ENCODE assay signal across 18 mouse cellular contexts in the genomic region with DNA sequence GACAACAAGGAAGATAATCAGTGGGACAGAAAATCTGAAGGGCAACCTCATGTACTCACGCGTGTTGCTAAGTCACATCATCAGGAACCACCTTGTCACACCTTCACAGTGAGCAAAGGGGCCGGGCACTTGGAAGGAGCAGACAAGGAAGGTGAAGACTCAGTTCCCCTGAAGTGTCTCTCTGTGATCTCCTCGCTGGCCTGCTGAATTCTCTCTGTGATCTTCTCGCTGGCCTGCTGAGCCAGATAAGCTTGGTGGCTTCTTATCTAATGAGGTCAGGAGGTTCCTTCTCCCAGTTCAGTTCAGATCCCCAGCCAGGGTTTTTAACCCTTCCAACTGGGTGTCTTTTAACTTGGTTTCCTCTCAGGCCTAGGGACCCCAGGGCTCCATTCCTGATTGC. TPM values are rescaled to one million over a fixed set of nuclear protein-coding genes. Genes with fewer than 3 reads are reported as not detected.
A peak's percentile ranks its signal among the peaks of the same experiment; 100 is the strongest.
DNase-seq lines count a peak whose midpoint lies in the region; ATAC-seq and TF ChIP-seq lines count a peak whose summit lies in the region.
"Had no signal": no experiment of that assay in that cellular context is flagged by ENCODE, and none has a peak within 500 bp of the region (broad histone marks: within the 10 kb centered on the region; RNA-seq: fewer than 3 reads in every experiment).

No protein-coding gene starts in this region.

- no peak for ATAC-seq in midbrain, embryonic 11.5 days (ENCODE audit: low FRiP score)
- ATAC-seq in midbrain, embryonic 14.5 days (ENCODE audit: low FRiP score, low TSS enrichment): no peak
- peak; percentile 93 for ATAC-seq in liver, embryonic 14.5 days (ENCODE audit: insufficient read depth)
- ATAC-seq: forebrain, postnatal 0 days; midbrain, embryonic 15.5 days had no signal

- H3K4me2 ChIP-seq in midbrain, embryonic 11.5 days: no peak overlapping the region
- no peak overlapping the region for H3K4me2 ChIP-seq in midbrain, embryonic 14.5 days (ENCODE audit: low read length)
- peak overlapping the region; percentile 59 for H3K4me2 ChIP-seq in liver, embryonic 14.5 days (ENCODE audit: low read depth)
- H3K4me2 ChIP-seq: lung, embryonic 15.5 days; midbrain, embryonic 15.5 days had no signal

- H3K36me3 ChIP-seq in midbrain, embryonic 11.5 days (ENCODE audit: control insufficient read depth, insufficient read depth, low read length): no peaks in the 10 kb centered on the region
- H3K36me3 ChIP-seq in midbrain, embryonic 14.5 days (ENCODE audit: control insufficient read depth, insufficient read depth, low read length): no peaks in the 10 kb centered on the region
- no peaks in the 10 kb centered on the region for H3K36me3 ChIP-seq in embryonic facial prominence, embryonic 10.5 days (replicated peaks)
- no peaks in the 10 kb centered on the region for H3K36me3 ChIP-seq in liver, embryonic 14.5 days (replicated peaks; ENCODE audit: control insufficient read depth, insufficient read depth, low read depth)
- H3K36me3 ChIP-seq: lung, embryonic 15.5 days; midbrain, embryonic 15.5 days had no signal

- WGBS in midbrain, embryonic 11.5 days: 79% methylated on average over 5 of the region's 5 CpGs
- WGBS in midbrain, embryonic 14.5 days: 83% methylated on average over 5 of the region's 5 CpGs
- 85% methylated on average over 5 of the region's 5 CpGs for WGBS in embryonic facial prominence, embryonic 10.5 days
- 12% methylated on average over 5 of the region's 5 CpGs for WGBS in liver, embryonic 14.5 days (ENCODE audit: insufficient replicate concordance)

- DNase-seq in midbrain, embryonic 11.5 days (ENCODE audit: low spot score, missing footprints): peak; percentile 84
- no peak for DNase-seq in midbrain, embryonic 14.5 days
- DNase-seq in embryonic facial prominence, embryonic 10.5 days (ENCODE audit: low spot score): no peak
- DNase-seq in liver, embryonic 14.5 days (ENCODE audit: low read depth in 3 of 3, low spot score in 3 of 3): peak; percentile 93 to 96 (median 95)
- DNase-seq in spleen, postnatal 4 days (ENCODE audit: low spot score in 2 of 2): peak; percentile 78 to 80
- DNase-seq in lung, postnatal 14 days: no peak
- no peak for DNase-seq in thymus, postnatal 10 days (ENCODE audit: low spot score in 2 of 2)
- no peak for DNase-seq in adipocyte (ENCODE audit: low spot score)
- DNase-seq: cerebellum, postnatal 36 days; forebrain, postnatal 0 days; heart, adult 18-20 months; kidney, adult 8-10 months; left cerebral cortex, postnatal 4 days; thymus, postnatal 36 days had no signal

- TF ChIP-seq EP300 in liver, embryonic 14.5 days (IDR thresholded peaks at IDR 0.05; ENCODE audit: low read depth): peak; percentile 99

- H3K9me3 ChIP-seq in midbrain, embryonic 11.5 days (ENCODE audit: control insufficient read depth, low read length): no peaks in the 10 kb centered on the region
- H3K9me3 ChIP-seq in midbrain, embryonic 14.5 days (ENCODE audit: control insufficient read depth, low read length): no peaks in the 10 kb centered on the region
- H3K9me3 ChIP-seq in embryonic facial prominence, embryonic 10.5 days: no peaks in the 10 kb centered on the region
- no peaks in the 10 kb centered on the region for H3K9me3 ChIP-seq in liver, embryonic 14.5 days (ENCODE audit: control insufficient read depth, low read length)
- H3K9me3 ChIP-seq: lung, embryonic 15.5 days; midbrain, embryonic 15.5 days had no signal

- no peak overlapping the region for H3K9ac ChIP-seq in midbrain, embryonic 11.5 days (ENCODE audit: low read length)
- no peak overlapping the region for H3K9ac ChIP-seq in midbrain, embryonic 14.5 days (replicated peaks; ENCODE audit: low read length)
- peak overlapping the region; percentile 51 for H3K9ac ChIP-seq in liver, embryonic 14.5 days (replicated peaks)
- H3K9ac ChIP-seq: forebrain, postnatal 0 days; lung, embryonic 15.5 days; midbrain, embryonic 15.5 days had no signal

- no peaks in the 10 kb centered on the region for H3K27me3 ChIP-seq in midbrain, embryonic 11.5 days (ENCODE audit: control insufficient read depth, insufficient read depth, low read length)
- no peaks in the 10 kb centered on the region for H3K27me3 ChIP-seq in midbrain, embryonic 14.5 days (ENCODE audit: control insufficient read depth, insufficient read depth, low read length)
- H3K27me3 ChIP-seq in embryonic facial prominence, embryonic 10.5 days (replicated peaks; ENCODE audit: low read depth, poor library complexity, severe bottlenecking): no peaks in the 10 kb centered on the region
- H3K27me3 ChIP-seq in liver, embryonic 14.5 days (ENCODE audit: control insufficient read depth, insufficient read depth, low read length): no peaks in the 10 kb centered on the region
- H3K27me3 ChIP-seq: lung, embryonic 15.5 days; midbrain, embryonic 15.5 days had no signal

- no peak overlapping the region for H3K4me3 ChIP-seq in midbrain, embryonic 11.5 days (ENCODE audit: low read depth, low read length)
- H3K4me3 ChIP-seq in midbrain, embryonic 14.5 days (replicated peaks; ENCODE audit: low read depth, low read length): no peak overlapping the region
- H3K4me3 ChIP-seq in embryonic facial prominence, embryonic 10.5 days: no peak overlapping the region
- peak overlapping the region; percentile 37 to 56 for H3K4me3 ChIP-seq in liver, embryonic 14.5 days (ENCODE audit: insufficient read depth in 1 of 2, low read depth in 2 of 2, low read length in 2 of 2)
- H3K4me3 ChIP-seq: lung, embryonic 15.5 days; midbrain, embryonic 15.5 days had no signal

- H3K4me1 ChIP-seq in midbrain, embryonic 11.5 days (ENCODE audit: control insufficient read depth, insufficient read depth, low read length): no peaks in the 10 kb centered on the region
- H3K4me1 ChIP-seq in midbrain, embryonic 14.5 days (ENCODE audit: control insufficient read depth, insufficient read depth, low read length): no peaks in the 10 kb centered on the region
- H3K4me1 ChIP-seq in embryonic facial prominence, embryonic 10.5 days: peaks cover 4% of the 10 kb centered on the region; the same call in 1 of the 2 replicates
- peaks cover 59 to 70% of the 10 kb centered on the region in 2 experiments for H3K4me1 ChIP-seq in liver, embryonic 14.5 days (replicated peaks; ENCODE audit: control insufficient read depth in 2 of 2, insufficient read depth in 2 of 2, low read length in 1 of 2)
- H3K4me1 ChIP-seq: lung, embryonic 15.5 days; midbrain, embryonic 15.5 days had no signal

- TF ChIP-seq CTCF in liver, embryonic 14.5 days (IDR thresholded peaks at IDR 0.05; ENCODE audit: low read depth): no peak

- H3K27ac ChIP-seq in midbrain, embryonic 11.5 days (ENCODE audit: low read depth, low read length): no peak overlapping the region
- no peak overlapping the region for H3K27ac ChIP-seq in midbrain, embryonic 14.5 days (replicated peaks; ENCODE audit: low read depth, low read length)
- H3K27ac ChIP-seq in embryonic facial prominence, embryonic 10.5 days (replicated peaks): peak overlapping the region; percentile 40; the same call in 1 of the 2 replicates
- peak overlapping the region; percentile 93 for H3K27ac ChIP-seq in liver, embryonic 14.5 days
- H3K27ac ChIP-seq: lung, embryonic 15.5 days; midbrain, embryonic 15.5 days had no signal

RNA-seq across cellular contexts. Expression of gene Treml4, which starts 8.1 kb away (rescaled TPM):
- polyA plus RNA-seq in midbrain, embryonic 11.5 days (2014; fragmentation: Nextera tagmentation; extraction: Ambion mirVana): 0.18 and 0.33 TPM in 2 replicates
- not detected in 2 replicates for polyA plus RNA-seq in midbrain, embryonic 14.5 days (2014; fragmentation: Nextera tagmentation; extraction: Ambion mirVana)
- polyA plus RNA-seq in embryonic facial prominence, embryonic 10.5 days (2016; fragmentation: Nextera tagmentation; extraction: Ambion mirVana): 0.11 and 0.16 TPM in 2 replicates
- polyA plus RNA-seq in liver, embryonic 14.5 days (2012; rRNA removed): 4.3 and 4.6 TPM in 2 replicates
- polyA plus RNA-seq in liver, embryonic 14.5 days (2014; fragmentation: Nextera tagmentation; extraction: Ambion mirVana): 3.3 and 5.7 TPM in 2 replicates
- polyA plus RNA-seq: forebrain, postnatal 0 days; midbrain, embryonic 15.5 days had no signal

RNA-seq across cellular contexts. Expression of gene Trem3, which starts 24.6 kb away (rescaled TPM):
- polyA plus RNA-seq in midbrain, embryonic 11.5 days (2014; fragmentation: Nextera tagmentation; extraction: Ambion mirVana): not detected in 2 replicates
- polyA plus RNA-seq in midbrain, embryonic 14.5 days (2014; fragmentation: Nextera tagmentation; extraction: Ambion mirVana): not detected in 2 replicates
- not detected in 2 replicates for polyA plus RNA-seq in embryonic facial prominence, embryonic 10.5 days (2016; fragmentation: Nextera tagmentation; extraction: Ambion mirVana)
- 1.2 and 1.6 TPM in 2 replicates for polyA plus RNA-seq in liver, embryonic 14.5 days (2012; rRNA removed)
- 2.8 and 4.1 TPM in 2 replicates for polyA plus RNA-seq in liver, embryonic 14.5 days (2014; fragmentation: Nextera tagmentation; extraction: Ambion mirVana)
- polyA plus RNA-seq: forebrain, postnatal 0 days; hindbrain, embryonic 11.5 days; midbrain, embryonic 15.5 days; neural tube, embryonic 11.5 days had no signal

RNA-seq across cellular contexts. Expression of gene Treml2, which starts 27.1 kb away (rescaled TPM):
- polyA plus RNA-seq in midbrain, embryonic 11.5 days (2014; fragmentation: Nextera tagmentation; extraction: Ambion mirVana): 0.23 and 0.37 TPM in 2 replicates
- polyA plus RNA-seq in midbrain, embryonic 14.5 days (2014; fragmentation: Nextera tagmentation; extraction: Ambion mirVana): 0.12 TPM in 1 of 2 replicates, not detected in the other
- polyA plus RNA-seq in embryonic facial prominence, embryonic 10.5 days (2016; fragmentation: Nextera tagmentation; extraction: Ambion mirVana): 0.28 and 0.40 TPM in 2 replicates
- 10.6 and 10.7 TPM in 2 replicates for polyA plus RNA-seq in liver, embryonic 14.5 days (2012; rRNA removed)
- 2.1 and 2.7 TPM in 2 replicates for polyA plus RNA-seq in liver, embryonic 14.5 days (2014; fragmentation: Nextera tagmentation; extraction: Ambion mirVana)
- polyA plus RNA-seq: midbrain, embryonic 15.5 days had no signal

RNA-seq across cellular contexts. Expression of gene Trem1, which starts 39.6 kb away (rescaled TPM):
- 0.12 TPM in 1 of 2 replicates, not detected in the other for polyA plus RNA-seq in midbrain, embryonic 11.5 days (2014; fragmentation: Nextera tagmentation; extraction: Ambion mirVana)
- not detected in 2 replicates for polyA plus RNA-seq in midbrain, embryonic 14.5 days (2014; fragmentation: Nextera tagmentation; extraction: Ambion mirVana)
- polyA plus RNA-seq in embryonic facial prominence, embryonic 10.5 days (2016; fragmentation: Nextera tagmentation; extraction: Ambion mirVana): not detected in 2 replicates
- 0.32 TPM in 2 replicates for polyA plus RNA-seq in liver, embryonic 14.5 days (2012; rRNA removed)
- 0.58 and 0.84 TPM in 2 replicates for polyA plus RNA-seq in liver, embryonic 14.5 days (2014; fragmentation: Nextera tagmentation; extraction: Ambion mirVana)
- polyA plus RNA-seq: hindbrain, embryonic 11.5 days; midbrain, embryonic 15.5 days had no signal

RNA-seq across cellular contexts. Expression of gene B430306N03Rik, which starts 43.8 kb away (rescaled TPM):
- 0.03 TPM in 1 of 2 replicates, not detected in the other for polyA plus RNA-seq in midbrain, embryonic 11.5 days (2014; fragmentation: Nextera tagmentation; extraction: Ambion mirVana)
- 0.55 TPM in 1 of 2 replicates, not detected in the other for polyA plus RNA-seq in midbrain, embryonic 14.5 days (2014; fragmentation: Nextera tagmentation; extraction: Ambion mirVana)
- polyA plus RNA-seq in embryonic facial prominence, embryonic 10.5 days (2016; fragmentation: Nextera tagmentation; extraction: Ambion mirVana): not detected in 2 replicates
- polyA plus RNA-seq in liver, embryonic 14.5 days (2012; rRNA removed): 1.8 and 2.4 TPM in 2 replicates
- 1.9 and 2.6 TPM in 2 replicates for polyA plus RNA-seq in liver, embryonic 14.5 days (2014; fragmentation: Nextera tagmentation; extraction: Ambion mirVana)
- polyA plus RNA-seq: hindbrain, embryonic 11.5 days; neural tube, embryonic 11.5 days had no signal

Comparison
In these comparisons a context has a peak if more than half of its experiments do, and no peak if none do; other contexts are left out.
1. DNase-seq: peak in midbrain, embryonic 11.5 days (single experiment), liver, embryonic 14.5 days (3 of 3) and spleen, postnatal 4 days (2 of 2); none in midbrain, embryonic 14.5 days (single experiment), embryonic facial prominence, embryonic 10.5 days (single experiment), lung, postnatal 14 days (single experiment), thymus, postnatal 10 days (0 of 2) and adipocyte (single experiment).
2. H3K27ac ChIP-seq: peak in embryonic facial prominence, embryonic 10.5 days (single experiment) and liver, embryonic 14.5 days (single experiment); none in midbrain, embryonic 11.5 days (single experiment) and midbrain, embryonic 14.5 days (single experiment).
3. H3K4me3 ChIP-seq: peak in liver, embryonic 14.5 days (2 of 2); none in midbrain, embryonic 11.5 days (single experiment), midbrain, embryonic 14.5 days (single experiment) and embryonic facial prominence, embryonic 10.5 days (single experiment).